Mouse (Mus musculus) hindbrain, embryonic 15.5 days (tissue): ENCODE measurements around the gene 4930415O20Rik. TPM values are rescaled to one million over a fixed set of nuclear protein-coding genes. Genes with fewer than 3 reads are reported as not detected.

ENCODE experiments used
- ATAC-seq: fragments of 200-750 bp; cut with Nextera tagmentation; 2 replicates; pipeline ENCODE4 v1.8.0; 2017; ENCODE audit warnings: low read depth, moderate number of reproducible peaks, moderate TSS enrichment; ENCODE audit not compliant: low FRiP score
- H3K27ac ChIP-seq: fragments of 300-500 bp; sonication (generic); replicated peaks from 2 replicates; pipeline ENCODE4 v1.5.1; 2015; ENCODE audit warnings: mild to moderate bottlenecking, inconsistent platforms
- H3K27me3 ChIP-seq: fragments of 300-500 bp; sonication (generic); 2 replicates; pipeline ENCODE4 v1.6.1; 2015; ENCODE audit warnings: control low read depth, inconsistent platforms
- H3K36me3 ChIP-seq: fragments of 300-500 bp; sonication (generic); 2 replicates; pipeline ENCODE4 v1.6.1; 2015; ENCODE audit warnings: control low read depth, inconsistent platforms
- H3K4me1 ChIP-seq: fragments of 300-500 bp; sonication (generic); replicated peaks from 2 replicates; pipeline ENCODE4 v1.6.1; 2015; ENCODE audit warnings: control low read depth, inconsistent platforms
- H3K4me2 ChIP-seq: fragments of 300-500 bp; sonication (generic); 2 replicates; pipeline ENCODE4 v1.6.1; 2015; ENCODE audit warnings: moderate library complexity, mild to moderate bottlenecking, inconsistent platforms
- H3K4me3 ChIP-seq: fragments of 300-500 bp; sonication (generic); 2 replicates; pipeline ENCODE4 v1.5.1; 2015; ENCODE audit warnings: mild to moderate bottlenecking, inconsistent platforms
- H3K9ac ChIP-seq: fragments of 300-500 bp; sonication (generic); 2 replicates; pipeline ENCODE4 v1.6.1; 2015; ENCODE audit warnings: inconsistent platforms
- H3K9me3 ChIP-seq: fragments of 300-500 bp; sonication (generic); 2 replicates; pipeline ENCODE4 v1.6.1; 2016; ENCODE audit warnings: control low read depth, inconsistent platforms
- WGBS: fragments of 180-500 bp; shearing (Covaris S2); methylation state at CpG from one replicate; pipeline ENCODE4 v1.1.7; 2015; 5-methylcytosine and 5-hydroxymethylcytosine counted together
- polyA plus RNA-seq: library from polyadenylated mRNA; unstranded; fragments of >200 nt; fragmentation: Nextera tagmentation; extraction: Ambion mirVana; gene quantifications from 2 replicates; pipeline ENCODE4 v1.2.1, GENCODE M21; 2015

4930415O20Rik gene
- polyA plus RNA-seq, 1 experiment from 2014 or later: not detected

DNA sequence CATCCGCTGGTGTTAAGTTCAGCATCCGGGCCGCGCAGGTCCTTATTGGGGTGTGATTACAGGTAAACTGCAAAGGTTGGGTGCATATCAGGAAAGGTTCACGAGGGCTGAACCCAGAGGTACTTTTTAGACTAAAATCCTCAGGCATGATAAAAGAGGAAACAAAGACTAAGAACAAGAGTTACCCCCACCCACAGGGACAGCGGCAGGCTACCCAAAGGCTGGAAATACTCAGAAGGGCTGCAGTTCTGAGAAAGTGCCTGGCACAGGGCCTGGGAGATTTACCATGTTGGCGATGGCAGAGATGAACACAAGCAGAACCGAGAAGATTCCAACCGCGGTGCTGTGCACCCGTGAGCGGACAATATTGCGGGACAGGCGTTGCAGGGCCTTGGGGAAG lies 25.8 kb downstream of the 4930415O20Rik start:
- H3K9me3 ChIP-seq: no peaks in the 10 kb centered on the region
- no peaks in the 10 kb centered on the region for H3K27me3 ChIP-seq
- no peak overlapping the region for H3K4me2 ChIP-seq
- no peaks in the 10 kb centered on the region for H3K4me1 ChIP-seq
- no peak overlapping the region for H3K27ac ChIP-seq
- no peak overlapping the region for H3K4me3 ChIP-seq
- peaks cover 73% of the 10 kb centered on the region for H3K36me3 ChIP-seq
- ATAC-seq: no peak
- WGBS: 95% methylated on average over 14 of the region's 14 CpGs
- no peak overlapping the region for H3K9ac ChIP-seq

DNA sequence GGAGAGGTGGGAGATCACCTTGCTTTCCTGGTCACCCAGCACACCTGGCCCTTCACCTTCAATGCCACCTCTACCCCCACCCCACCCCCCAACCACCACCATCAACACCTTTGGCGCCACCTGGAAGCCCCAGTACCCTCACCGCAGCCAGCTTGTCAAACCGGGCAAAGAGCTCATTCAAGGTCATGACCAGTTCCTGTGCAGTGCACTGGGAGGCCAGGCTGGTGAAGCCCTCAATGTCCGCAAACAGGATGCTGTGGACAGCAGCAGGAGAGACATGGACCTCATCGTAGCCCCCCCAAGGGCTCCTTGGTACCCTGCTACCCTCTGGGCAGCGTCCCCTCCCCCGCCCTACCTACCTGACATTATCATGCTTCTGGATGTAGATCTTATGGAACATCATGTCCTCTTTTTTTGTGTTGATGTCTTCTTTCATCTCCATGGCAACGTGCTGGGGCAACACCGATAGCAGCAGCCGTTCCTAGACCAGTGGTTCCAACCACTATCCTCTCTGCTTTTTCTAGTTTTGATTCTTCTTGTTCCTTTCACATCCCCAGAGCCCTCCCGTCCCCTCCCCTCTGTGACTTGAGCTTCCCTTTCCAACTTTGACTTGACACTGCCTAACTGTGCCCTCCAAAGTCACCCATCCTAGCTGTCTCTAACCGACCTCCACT lies 29.4 kb downstream of the 4930415O20Rik start:
- no peak for ATAC-seq
- Histone ChIP-seq H3K9ac (no peak overlapping the region), H3K9me3 (no peaks in the 10 kb centered on the region), H3K27ac (no peak overlapping the region), H3K27me3 (no peaks in the 10 kb centered on the region), H3K4me3 (no peak overlapping the region), H3K4me1 (peaks cover 20% of the 10 kb centered on the region), H3K4me2 (no peak overlapping the region), H3K36me3 (peaks cover 57% of the 10 kb centered on the region)
- 75% methylated on average over 12 of the region's 12 CpGs for WGBS

DNA sequence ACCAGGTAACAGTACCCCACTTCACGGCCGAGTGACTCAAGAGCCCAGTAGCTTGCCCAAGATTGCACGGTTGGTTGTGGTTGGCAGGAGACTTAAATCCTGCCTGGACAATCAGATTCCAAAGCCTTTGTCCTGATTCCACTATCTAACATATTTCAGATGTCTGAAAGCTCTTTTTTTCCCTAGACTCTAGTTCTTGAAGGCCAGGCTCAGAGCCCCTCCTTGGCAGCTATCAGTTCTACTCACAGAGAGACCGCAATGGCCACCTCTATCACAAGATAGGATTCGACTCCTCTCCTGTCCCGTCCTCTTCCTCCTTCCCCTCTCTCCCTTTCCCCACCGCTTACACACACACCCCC lies 31.0 kb downstream of the 4930415O20Rik start:
- H3K27ac ChIP-seq: no peak overlapping the region
- H3K4me3 ChIP-seq: no peak overlapping the region
- ATAC-seq: no peak
- no peak overlapping the region for H3K9ac ChIP-seq
- whole genome bisulfite sequencing: 80% methylated on average over 7 of the region's 7 CpGs
- H3K9me3 ChIP-seq: no peaks in the 10 kb centered on the region
- H3K36me3 ChIP-seq: peaks cover 42% of the 10 kb centered on the region
- peaks cover 23% of the 10 kb centered on the region for H3K4me1 ChIP-seq
- no peaks in the 10 kb centered on the region for H3K27me3 ChIP-seq
- H3K4me2 ChIP-seq: peak overlapping the region; percentile 27; the same call in 1 of the 2 replicates

DNA sequence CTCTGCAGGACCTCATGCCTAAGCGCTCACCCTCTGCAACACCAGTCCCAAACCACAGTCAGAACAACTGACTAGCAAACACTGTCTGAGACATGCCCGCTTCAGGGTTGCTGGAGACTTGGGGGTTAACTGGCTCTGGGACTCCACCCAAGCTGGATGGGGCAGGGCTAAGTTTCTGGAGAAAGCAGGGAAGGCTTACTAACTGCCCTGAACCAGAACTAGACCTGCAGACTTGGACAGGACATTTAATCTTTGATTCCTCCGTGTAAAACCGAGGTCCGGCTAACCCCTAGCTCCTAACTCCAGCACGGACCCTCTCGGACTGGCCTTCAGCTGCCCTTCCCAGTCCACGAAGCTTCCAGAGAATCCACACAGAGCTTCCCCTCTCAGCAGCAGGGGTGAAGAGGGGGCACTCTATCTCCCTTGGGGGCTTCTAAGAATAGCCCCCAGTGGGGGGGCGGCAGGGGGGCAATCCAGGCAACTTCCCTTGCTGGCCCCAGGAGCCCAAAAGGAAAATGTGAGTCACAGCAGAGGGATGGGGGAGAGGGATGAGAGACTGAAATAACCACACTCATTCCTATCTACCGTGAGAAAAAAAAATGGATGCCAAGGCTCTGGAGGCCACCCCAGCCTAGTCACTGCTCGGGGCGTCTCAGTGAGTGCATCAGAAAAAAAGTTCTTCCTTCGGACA lies 31.5 kb downstream of the 4930415O20Rik start:
- ATAC-seq: no peak
- no peak overlapping the region for H3K27ac ChIP-seq
- H3K36me3 ChIP-seq: peaks cover 37% of the 10 kb centered on the region
- peaks cover 28% of the 10 kb centered on the region for H3K4me1 ChIP-seq
- peak overlapping the region; percentile 27; the same call in 1 of the 2 replicates for H3K4me2 ChIP-seq
- 69% methylated on average over 13 of the region's 13 CpGs for WGBS
- no peak overlapping the region for H3K9ac ChIP-seq
- no peaks in the 10 kb centered on the region for H3K27me3 ChIP-seq
- H3K4me3 ChIP-seq: no peak overlapping the region
- no peaks in the 10 kb centered on the region for H3K9me3 ChIP-seq

DNA sequence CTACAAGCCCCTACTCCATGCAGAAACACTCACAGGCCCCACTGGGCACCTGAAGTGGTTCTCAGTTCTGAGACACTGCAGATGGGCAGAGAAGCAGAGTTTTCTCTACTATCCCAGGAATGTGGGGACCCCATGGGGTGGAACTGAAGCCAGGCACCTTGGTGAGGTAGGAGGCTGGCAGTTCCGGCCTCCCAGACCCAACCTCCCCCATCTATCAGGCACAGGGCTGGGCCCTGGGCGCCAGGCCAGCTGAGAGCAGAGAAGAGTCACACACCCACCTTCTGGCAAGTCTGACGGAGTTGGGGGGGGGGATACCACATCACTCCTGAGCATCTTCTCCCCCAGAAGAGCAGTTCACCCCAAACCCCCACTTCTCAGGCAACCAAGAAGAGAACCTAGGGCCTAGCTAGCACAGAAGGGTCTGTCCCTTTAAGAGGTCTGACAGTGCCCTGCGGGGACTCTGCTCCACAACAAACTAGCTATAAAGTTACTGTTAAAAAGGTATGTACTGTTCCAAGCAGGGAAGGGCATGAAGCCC lies 32.2 kb downstream of the 4930415O20Rik start:
- H3K27ac ChIP-seq: no peak overlapping the region
- no peaks in the 10 kb centered on the region for H3K27me3 ChIP-seq
- peaks cover 30% of the 10 kb centered on the region for H3K36me3 ChIP-seq
- peak overlapping the region; percentile 27; the same call in 1 of the 2 replicates for H3K4me2 ChIP-seq
- 62% methylated on average over 4 of the region's 4 CpGs for WGBS
- H3K4me3 ChIP-seq: no peak overlapping the region
- peaks cover 34% of the 10 kb centered on the region for H3K4me1 ChIP-seq
- no peaks in the 10 kb centered on the region for H3K9me3 ChIP-seq
- ATAC-seq: no peak
- H3K9ac ChIP-seq: no peak overlapping the region

DNA sequence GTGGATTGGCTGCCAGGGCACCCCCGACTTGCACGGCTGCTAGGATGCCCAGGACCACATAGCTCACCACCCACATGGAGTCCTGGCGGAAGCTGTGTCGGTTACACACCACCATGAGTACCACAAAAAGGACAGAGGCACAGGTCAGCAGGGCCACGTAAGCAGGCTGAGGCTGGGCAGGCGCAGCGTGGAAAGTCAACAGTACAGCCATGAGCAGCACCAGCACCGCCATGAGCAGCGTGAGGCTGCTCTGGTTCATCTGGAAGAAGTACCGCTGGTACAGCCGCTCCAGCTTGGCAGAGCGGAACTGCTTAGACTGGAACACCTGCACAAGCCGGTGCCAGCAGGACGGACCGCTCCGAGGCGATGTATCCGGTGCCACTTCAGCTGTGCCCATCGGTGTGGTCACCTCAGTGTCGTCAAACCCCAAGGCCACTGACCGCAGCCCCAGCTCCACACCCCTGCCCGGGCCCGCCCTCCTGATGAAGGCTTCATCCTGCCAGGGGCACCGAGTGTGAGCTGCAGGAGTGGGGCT lies 33.3 kb downstream of the 4930415O20Rik start:
- Histone ChIP-seq H3K4me1 (peaks cover 42% of the 10 kb centered on the region), H3K9ac (no peak overlapping the region), H3K4me2 (no peak overlapping the region), H3K4me3 (no peak overlapping the region), H3K27me3 (no peaks in the 10 kb centered on the region), H3K9me3 (no peaks in the 10 kb centered on the region), H3K36me3 (peaks cover 23% of the 10 kb centered on the region), H3K27ac (no peak overlapping the region)
- WGBS: 92% methylated on average over 24 of the region's 24 CpGs
- no peak for ATAC-seq

DNA sequence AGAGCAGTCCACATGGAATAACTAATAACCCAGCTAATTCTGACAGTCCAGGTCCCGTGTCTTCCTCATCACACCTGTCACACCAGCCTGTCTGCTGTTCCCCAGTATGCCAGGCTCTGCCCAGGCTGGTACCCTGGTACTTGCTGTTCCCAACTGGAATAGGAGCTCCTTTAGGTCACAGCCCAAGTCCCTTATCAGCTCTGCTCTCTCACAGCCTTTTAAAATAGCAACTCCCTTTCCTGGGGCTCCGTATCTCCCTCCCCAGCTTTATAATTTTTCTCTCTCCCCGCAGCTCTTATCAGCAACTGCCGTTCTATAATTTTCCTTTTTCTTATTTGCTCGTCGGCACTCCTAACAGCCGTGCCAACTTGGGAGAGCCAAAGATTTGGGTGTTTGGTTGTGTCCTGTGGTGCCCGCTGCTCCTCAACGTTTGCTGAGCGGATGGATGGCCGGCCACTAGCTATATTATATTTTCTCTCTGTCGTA lies 35.3 kb downstream of the 4930415O20Rik start:
- Histone ChIP-seq H3K27me3 (no peaks in the 10 kb centered on the region), H3K4me3 (no peak overlapping the region), H3K4me2 (no peak overlapping the region), H3K36me3 (peaks cover 19% of the 10 kb centered on the region), H3K4me1 (peaks cover 49% of the 10 kb centered on the region), H3K9me3 (no peaks in the 10 kb centered on the region), H3K27ac (no peak overlapping the region), H3K9ac (no peak overlapping the region)
- ATAC-seq: no peak
- WGBS: 91% methylated on average over 12 of the region's 12 CpGs

DNA sequence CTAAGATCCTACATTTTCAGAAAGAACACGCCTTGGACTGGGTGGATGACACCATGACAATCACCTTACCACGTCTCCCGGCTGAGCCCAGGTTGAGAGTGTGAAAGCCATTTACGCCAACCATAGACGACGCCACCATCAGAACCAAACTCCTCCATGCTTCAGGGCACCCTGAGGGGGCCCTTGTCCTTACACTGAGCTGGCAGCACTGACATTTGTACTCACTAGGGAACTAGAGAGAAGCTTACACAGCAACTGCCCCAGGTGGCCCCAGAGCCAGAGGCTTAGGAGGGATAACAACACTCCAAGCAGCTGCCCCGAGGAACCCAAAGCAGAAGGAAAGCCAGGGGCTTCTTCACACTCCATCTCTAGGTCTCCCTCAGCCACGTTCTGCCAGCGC lies 35.9 kb downstream of the 4930415O20Rik start:
- no peaks in the 10 kb centered on the region for H3K9me3 ChIP-seq
- H3K4me1 ChIP-seq: peaks cover 47% of the 10 kb centered on the region
- no peak overlapping the region for H3K27ac ChIP-seq
- 71% methylated on average over 9 of the region's 9 CpGs for WGBS
- H3K27me3 ChIP-seq: no peaks in the 10 kb centered on the region
- peaks cover 15% of the 10 kb centered on the region for H3K36me3 ChIP-seq
- no peak overlapping the region for H3K4me3 ChIP-seq
- ATAC-seq: no peak
- H3K4me2 ChIP-seq: 0 out of 2 replicates have a peak overlapping the region, but pooled peaks have one; percentile 92
- no peak overlapping the region for H3K9ac ChIP-seq

DNA sequence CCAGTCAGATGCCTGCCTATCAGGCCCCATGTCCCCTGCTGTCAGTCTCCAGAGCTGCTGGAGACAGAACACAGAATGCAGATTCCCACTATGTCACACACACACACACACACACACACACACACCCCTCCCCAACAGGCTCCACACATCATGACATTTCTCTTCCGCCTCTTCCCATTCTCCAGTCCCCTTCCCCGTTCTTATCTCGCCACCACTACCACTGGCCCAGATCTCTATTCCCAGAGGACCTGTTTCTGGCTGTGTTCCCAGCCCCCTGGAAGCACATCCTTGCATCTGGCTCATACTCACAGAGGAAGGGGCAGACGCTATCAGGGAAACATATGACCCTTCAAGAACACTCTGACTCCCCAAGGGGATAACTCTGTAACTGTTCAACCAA lies 36.8 kb downstream of the 4930415O20Rik start:
- 0 out of 2 replicates have a peak overlapping the region, but pooled peaks have one; percentile 38 for H3K27ac ChIP-seq
- H3K4me2 ChIP-seq: peak overlapping the region; percentile 92
- H3K27me3 ChIP-seq: no peaks in the 10 kb centered on the region
- no peaks in the 10 kb centered on the region for H3K9me3 ChIP-seq
- H3K36me3 ChIP-seq: peaks cover 15% of the 10 kb centered on the region
- 20% methylated on average over 4 of the region's 4 CpGs for WGBS
- peak overlapping the region; percentile 81 for H3K4me3 ChIP-seq
- H3K9ac ChIP-seq: peak overlapping the region; percentile 91; the same call in 1 of the 2 replicates
- ATAC-seq: no peak
- H3K4me1 ChIP-seq: peaks cover 39% of the 10 kb centered on the region

DNA sequence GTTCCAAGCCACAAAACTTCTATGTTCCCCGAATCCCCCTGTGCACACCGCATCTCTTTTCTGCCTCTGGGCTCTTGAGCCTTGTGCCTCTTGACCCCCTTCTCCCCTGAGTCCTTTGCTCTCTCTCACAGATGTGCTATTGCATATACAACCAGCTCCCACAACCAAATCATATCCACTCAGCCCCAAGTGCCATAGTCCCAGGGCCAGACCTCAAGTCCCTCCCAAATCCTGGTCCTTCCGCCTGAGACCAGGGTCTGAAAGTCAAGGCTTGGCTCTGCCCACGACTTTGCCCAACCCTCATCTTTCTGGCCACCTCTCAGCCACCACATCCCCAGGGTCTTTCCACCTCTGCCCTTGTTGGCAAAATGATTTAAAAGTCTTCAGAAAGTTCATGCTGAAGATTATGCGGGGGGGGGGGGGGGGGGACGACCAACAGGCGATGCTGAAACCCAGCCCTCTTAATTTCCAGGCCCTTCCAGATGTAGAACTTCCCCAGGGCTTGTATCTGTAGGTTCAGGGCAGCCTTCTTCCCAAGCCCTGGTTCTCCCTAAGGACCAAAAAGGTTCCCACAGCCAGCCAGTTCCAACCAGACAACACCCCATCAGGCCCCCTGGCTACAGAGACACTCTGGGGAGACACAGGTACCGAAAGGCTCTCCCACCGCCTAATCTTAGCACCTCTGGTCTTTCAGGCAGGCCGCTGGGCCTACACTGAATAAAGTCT lies 37.4 kb downstream of the 4930415O20Rik start:
- Histone ChIP-seq H3K9ac (peak overlapping the region; percentile 91), H3K9me3 (no peaks in the 10 kb centered on the region), H3K4me3 (peak overlapping the region; percentile 81), H3K4me2 (peak overlapping the region; percentile 92), H3K36me3 (peaks cover 12% of the 10 kb centered on the region), H3K4me1 (peaks cover 33% of the 10 kb centered on the region), H3K27ac (peak overlapping the region; percentile 87), H3K27me3 (no peaks in the 10 kb centered on the region)
- WGBS: 9% methylated on average over 10 of the region's 10 CpGs
- peak; percentile 19; the same call in 1 of the 2 replicates for ATAC-seq

DNA sequence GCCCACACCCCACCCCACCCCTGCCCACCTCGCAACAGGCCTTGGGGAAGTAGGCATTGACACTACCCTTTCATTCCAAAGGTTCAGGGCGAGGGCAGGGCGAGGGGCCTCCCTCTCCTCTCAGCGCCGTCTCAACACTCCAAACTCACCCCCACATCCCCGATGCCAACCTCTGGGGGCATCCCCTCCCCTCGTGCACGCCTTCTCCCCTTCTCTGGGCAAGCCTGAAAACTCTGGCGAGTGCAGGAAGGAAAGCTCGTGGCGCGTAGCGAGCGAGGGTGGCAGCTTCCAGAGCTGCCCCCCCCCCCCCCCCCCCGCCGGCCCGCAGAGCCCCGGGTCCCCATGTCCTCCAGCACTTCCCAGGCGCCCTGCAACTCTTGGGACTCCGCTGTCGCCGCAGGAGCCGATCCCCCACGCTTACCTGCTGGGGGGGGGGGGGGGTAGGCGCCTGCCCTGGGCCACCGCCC lies 38.0 kb downstream of the 4930415O20Rik start:
- H3K27ac ChIP-seq: peak overlapping the region; percentile 87
- H3K4me3 ChIP-seq: peak overlapping the region; percentile 81
- H3K4me1 ChIP-seq: peaks cover 28% of the 10 kb centered on the region
- peak overlapping the region; percentile 91 for H3K9ac ChIP-seq
- no peaks in the 10 kb centered on the region for H3K9me3 ChIP-seq
- H3K36me3 ChIP-seq: peaks cover 6% of the 10 kb centered on the region; the same call in 1 of the 2 replicates
- ATAC-seq: peak; percentile 25
- 0% methylated on average over 6 of the region's 26 CpGs for WGBS
- no peaks in the 10 kb centered on the region for H3K27me3 ChIP-seq
- peak overlapping the region; percentile 92 for H3K4me2 ChIP-seq
